28 mouse cellular contexts compared by ENCODE assay signal in the genomic region with DNA sequence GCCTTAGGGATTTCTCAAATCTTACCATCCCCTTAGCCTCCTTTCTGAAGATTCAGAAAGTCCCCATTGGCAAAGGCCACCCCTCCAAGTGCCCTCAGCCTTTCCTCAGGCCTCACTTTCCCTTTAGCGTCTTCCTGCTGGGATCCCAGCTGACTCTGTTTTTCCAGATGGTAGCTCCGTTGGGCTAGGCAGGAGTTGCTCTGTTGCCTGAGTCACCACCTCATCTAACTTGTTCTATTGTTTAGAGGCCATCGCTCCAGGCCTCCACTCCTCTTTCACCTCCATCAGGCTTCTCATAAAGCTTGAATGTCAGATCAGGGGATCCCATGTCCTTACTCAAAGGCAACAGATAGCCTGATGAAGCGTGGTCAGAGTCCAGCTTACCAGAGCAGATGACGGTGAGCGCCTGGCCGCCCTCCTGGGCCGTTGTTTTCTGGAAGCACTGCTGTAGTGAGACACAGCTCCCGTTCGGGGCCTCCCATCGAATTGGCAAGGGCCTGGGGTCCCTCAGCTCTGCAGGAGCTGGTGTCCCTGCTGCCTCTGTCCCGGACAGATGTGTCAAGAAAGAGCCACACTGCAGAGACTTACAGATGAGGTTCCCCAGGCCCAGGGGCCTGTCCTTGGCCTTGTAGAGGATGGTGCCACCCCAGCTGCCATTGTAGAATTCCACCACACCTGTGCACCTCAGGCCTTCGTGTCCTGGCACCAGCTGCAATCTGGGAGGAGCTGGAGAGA. TPM values are rescaled to one million over a fixed set of nuclear protein-coding genes. Genes with fewer than 3 reads are reported as not detected.
DNase-seq lines count a peak whose midpoint lies in the region; ATAC-seq lines count a peak whose summit lies in the region.
"Had no signal": no experiment of that assay in that cellular context is flagged by ENCODE, and none has a peak within 500 bp of the region (broad histone marks: within the 10 kb centered on the region; RNA-seq: fewer than 3 reads in every experiment).

No protein-coding gene starts in this region.

- H3K4me1 ChIP-seq in stomach, embryonic 14.5 days (ENCODE audit: control insufficient read depth, insufficient read depth, low read length), result peaks cover 10% of the 10 kb centered on the region; the same call in 1 of the 2 replicates
- no peaks in the 10 kb centered on the region for H3K4me1 ChIP-seq in liver, embryonic 11.5 days (replicated peaks; ENCODE audit: control insufficient read depth, insufficient read depth, low read length)
- H3K4me1 ChIP-seq: liver, embryonic 15.5 days had no signal

- no peak for ATAC-seq in stomach, embryonic 14.5 days (ENCODE audit: insufficient number of reproducible peaks, insufficient read depth, low FRiP score, low read depth)
- no peak for ATAC-seq in liver, embryonic 11.5 days (replicated peaks; ENCODE audit: low FRiP score)
- ATAC-seq: activated CD4-positive, CD25-positive, alpha-beta regulatory T cell, adult 4 months; CD4-positive, CD25-positive, alpha-beta regulatory T cell, adult 4 months; forebrain, embryonic 14.5 days; inflammation-experienced regulatory T-cells, adult 6 months; Patski had no signal

- WGBS in stomach, embryonic 14.5 days, result 76% methylated on average over 13 of the region's 13 CpGs
- 73% methylated on average over 13 of the region's 13 CpGs for WGBS in liver, embryonic 11.5 days

- H3K9ac ChIP-seq in stomach, embryonic 14.5 days (replicated peaks; ENCODE audit: low read depth, low read length), result no peak overlapping the region
- no peak overlapping the region for H3K9ac ChIP-seq in liver, embryonic 11.5 days (ENCODE audit: low read depth, low read length)
- H3K9ac ChIP-seq: limb, embryonic 13.5 days; liver, embryonic 15.5 days; midbrain, embryonic 12.5 days; neural tube, embryonic 15.5 days had no signal

- H3K9me3 ChIP-seq in stomach, embryonic 14.5 days (ENCODE audit: control insufficient read depth, low read depth, low read length), result no peaks in the 10 kb centered on the region
- H3K9me3 ChIP-seq in liver, embryonic 11.5 days (ENCODE audit: control insufficient read depth, low read length), result no peaks in the 10 kb centered on the region
- H3K9me3 ChIP-seq: heart, embryonic 10.5 days; limb, embryonic 13.5 days; liver, embryonic 15.5 days; midbrain, embryonic 12.5 days; neural tube, embryonic 15.5 days had no signal

- 0 out of 2 replicates have a peak, but pooled peaks cover 3% of the 10 kb centered on the region for H3K27me3 ChIP-seq in stomach, embryonic 14.5 days (ENCODE audit: control insufficient read depth, insufficient read depth, low read length)
- peaks cover 6% of the 10 kb centered on the region; the same call in 1 of the 2 replicates for H3K27me3 ChIP-seq in liver, embryonic 11.5 days (replicated peaks; ENCODE audit: control insufficient read depth, insufficient read depth, low read length)
- H3K27me3 ChIP-seq: limb, embryonic 13.5 days; liver, embryonic 15.5 days; neural tube, embryonic 15.5 days; Patski had no signal

- H3K4me3 ChIP-seq in stomach, embryonic 14.5 days (ENCODE audit: low read depth, low read length), result no peak overlapping the region
- H3K4me3 ChIP-seq in liver, embryonic 11.5 days (ENCODE audit: low read depth, low read length), result no peak overlapping the region
- H3K4me3 ChIP-seq: erythroblast, embryonic 14.5 days; heart, embryonic 10.5 days; left cerebral cortex, adult 2 months; limb, embryonic 13.5 days; liver, embryonic 15.5 days; midbrain, embryonic 12.5 days; neural tube, embryonic 15.5 days had no signal

- H3K4me2 ChIP-seq in stomach, embryonic 14.5 days (replicated peaks; ENCODE audit: low read depth, low read length), result no peak overlapping the region
- no peak overlapping the region for H3K4me2 ChIP-seq in liver, embryonic 11.5 days
- H3K4me2 ChIP-seq: limb, embryonic 13.5 days; liver, embryonic 15.5 days; midbrain, embryonic 12.5 days; neural tube, embryonic 15.5 days had no signal

- no peaks in the 10 kb centered on the region for H3K36me3 ChIP-seq in stomach, embryonic 14.5 days (ENCODE audit: control insufficient read depth, insufficient read depth, low read length)
- no peaks in the 10 kb centered on the region for H3K36me3 ChIP-seq in liver, embryonic 11.5 days (ENCODE audit: control insufficient read depth, insufficient read depth, low read length)
- H3K36me3 ChIP-seq: heart, embryonic 10.5 days; limb, embryonic 13.5 days; liver, embryonic 15.5 days; midbrain, embryonic 12.5 days; neural tube, embryonic 15.5 days had no signal

- peak overlapping the region; percentile 0; the same call in 1 of the 2 replicates for H3K27ac ChIP-seq in stomach, embryonic 14.5 days (ENCODE audit: low read length)
- H3K27ac ChIP-seq in liver, embryonic 11.5 days (ENCODE audit: low read depth, low read length), result no peak overlapping the region
- H3K27ac ChIP-seq: heart, embryonic 10.5 days; left cerebral cortex, adult 2 months; limb, embryonic 13.5 days; liver, embryonic 15.5 days; macrophage; midbrain, embryonic 12.5 days; neural tube, embryonic 15.5 days had no signal

- peak; percentile 67 for DNase-seq in cerebellum, adult 11-12 months
- no peak for DNase-seq in cerebellum, postnatal 4 days (ENCODE audit: low spot score in 2 of 2)
- peak; percentile 84 for DNase-seq in brain, adult 2 months (ENCODE audit: low read depth, low spot score)
- DNase-seq in cerebellum, postnatal 25 days, result peak; percentile 63 to 71
- no peak for DNase-seq in frontal cortex, postnatal 14 days (ENCODE audit: low spot score in 2 of 2)
- no peak for DNase-seq in liver, embryonic 11.5 days (ENCODE audit: low spot score)
- DNase-seq: adrenal gland, postnatal 14 days; kidney, adult 9 months; kidney, postnatal 25 days; thymus, postnatal 25 days had no signal

RNA-seq across cellular contexts. Expression of a gene that starts 14.0 kb away (rescaled TPM):
- polyA plus RNA-seq in stomach, embryonic 14.5 days (2014; fragmentation: Nextera tagmentation; extraction: Ambion mirVana), result 0.77 and 2.1 TPM in 2 replicates
- polyA plus RNA-seq in liver, embryonic 11.5 days (2014; fragmentation: Nextera tagmentation; extraction: Ambion mirVana), result 0.05 TPM in 1 of 2 replicates, not detected in the other
- polyA plus RNA-seq: erythroblast, embryonic 14.5 days; hindbrain, embryonic 11.5 days; liver, embryonic 15.5 days; Patski had no signal

RNA-seq across cellular contexts. Expression of a gene that starts 36.3 kb away (rescaled TPM):
- 37.5 and 40.4 TPM in 2 replicates for polyA plus RNA-seq in stomach, embryonic 14.5 days (2014; fragmentation: Nextera tagmentation; extraction: Ambion mirVana)
- polyA plus RNA-seq in liver, embryonic 11.5 days (2014; fragmentation: Nextera tagmentation; extraction: Ambion mirVana), result 23.2 TPM in 2 replicates

RNA-seq across cellular contexts. Expression of a gene that starts 46.9 kb away (rescaled TPM):
- polyA plus RNA-seq in stomach, embryonic 14.5 days (2014; fragmentation: Nextera tagmentation; extraction: Ambion mirVana), result 10.2 and 14.1 TPM in 2 replicates
- not detected in 2 replicates for polyA plus RNA-seq in liver, embryonic 11.5 days (2014; fragmentation: Nextera tagmentation; extraction: Ambion mirVana)
- polyA plus RNA-seq: activated CD4-positive, CD25-positive, alpha-beta regulatory T cell, adult 4 months; CD4-positive, CD25-positive, alpha-beta regulatory T cell, adult 4 months; erythroblast, embryonic 14.5 days; forebrain, embryonic 14.5 days; heart, embryonic 10.5 days; heart, postnatal 0 days; hindbrain, embryonic 11.5 days; inflammation-experienced regulatory T-cells, adult 6 months; liver, embryonic 15.5 days; lung, embryonic 16.5 days; macrophage; midbrain, embryonic 12.5 days; neural tube, embryonic 15.5 days; spleen, adult 2 months had no signal

Comparison
In these comparisons a context has a peak if more than half of its experiments do, and no peak if none do; other contexts are left out.
1. DNase-seq: peak in cerebellum, adult 11-12 months (single experiment), brain, adult 2 months (single experiment) and cerebellum, postnatal 25 days (2 of 2); none in cerebellum, postnatal 4 days (0 of 2), frontal cortex, postnatal 14 days (0 of 2) and liver, embryonic 11.5 days (single experiment).
2. RNA of a gene that starts 46.9 kb away (polyA plus RNA-seq): 10.2 to 14.1 TPM in stomach, embryonic 14.5 days; not detected in liver, embryonic 11.5 days; every median in the first group is over 10 times any median in the second.